Mouse (Mus musculus) ES-E14 (cell line): ENCODE data around the gene Nwd2. TPM values are rescaled to one million over a fixed set of nuclear protein-coding genes. Genes with fewer than 3 reads are reported as not detected.

Experiments used
- DNase-seq: peaks from one replicate; pipeline ENCODE4 v3.0.0-alpha.2; 2013; ENCODE audit warnings: low read depth, low spot score
- H3K27ac ChIP-seq: 2 replicates; pipeline ENCODE4 v1.5.1; 2012; ENCODE audit warnings: low read depth, mild to moderate bottlenecking, low read length, moderate library complexity, mixed read lengths; ENCODE audit not compliant: poor library complexity, insufficient read depth, severe bottlenecking
- H3K36me3 ChIP-seq: 2 replicates; pipeline ENCODE4 v1.6.1; 2012; ENCODE audit warnings: mild to moderate bottlenecking, low read length, moderate library complexity, mixed read lengths; ENCODE audit not compliant: control insufficient read depth, poor library complexity, insufficient read depth, severe bottlenecking
- H3K4me1 ChIP-seq, 2 experiments: fragments of 150-350 bp in 1 of 2; sonication (generic) in 1 of 2; 2 replicates each; pipeline ENCODE4 v1.6.1; 2012; ENCODE audit warnings: low read length in 2 of 2, mild to moderate bottlenecking in 1 of 2, mixed read lengths in 1 of 2; ENCODE audit not compliant: control insufficient read depth in 2 of 2, insufficient read depth in 2 of 2, poor library complexity in 1 of 2
- H3K4me3 ChIP-seq, 2 experiments: fragments of 150-350 bp in 1 of 2; sonication (generic) in 1 of 2; 2 replicates each; pipeline ENCODE4 v1.5.1; 2012; ENCODE audit warnings: low read length in 2 of 2, low read depth in 1 of 2, mild to moderate bottlenecking in 1 of 2, mixed read lengths in 1 of 2; ENCODE audit not compliant: insufficient read depth in 1 of 2, poor library complexity in 1 of 2, severe bottlenecking in 1 of 2
- H3K9ac ChIP-seq: 2 replicates; pipeline ENCODE4 v1.6.1; 2012; ENCODE audit warnings: low read depth, mild to moderate bottlenecking, low read length, mixed read lengths; ENCODE audit not compliant: poor library complexity, insufficient read depth, severe bottlenecking
- H3K9me3 ChIP-seq: fragments of 150-350 bp; sonication (generic); 2 replicates; pipeline ENCODE4 v1.6.1; 2012; ENCODE audit warnings: low read depth, mild to moderate bottlenecking, low read length; ENCODE audit not compliant: control insufficient read depth, insufficient read depth
- CHD2 ChIP-seq: IDR thresholded peaks from 2 replicates; pipeline ENCODE4 v1.6.1; 2014; ENCODE audit warnings: mild to moderate bottlenecking, low read depth, low read length, inconsistent platforms
- HCFC1 ChIP-seq: IDR thresholded peaks from 2 replicates; pipeline ENCODE4 v1.6.1; 2012; ENCODE audit warnings: low read length, inconsistent platforms, borderline replicate concordance; ENCODE audit not compliant: insufficient read depth
- MAFK ChIP-seq: IDR thresholded peaks from 2 replicates; pipeline ENCODE4 v1.6.1; 2014; ENCODE audit warnings: mild to moderate bottlenecking, low read depth, low read length, inconsistent platforms; ENCODE audit not compliant: insufficient read depth
- ZC3H11A ChIP-seq: IDR thresholded peaks from 2 replicates; pipeline ENCODE4 v1.6.1; 2012; ENCODE audit warnings: low read depth, mild to moderate bottlenecking, inconsistent platforms, low read length, borderline replicate concordance
- ZNF384 ChIP-seq: IDR thresholded peaks from 2 replicates; pipeline ENCODE4 v1.6.1; 2012; ENCODE audit warnings: low read depth, low read length, inconsistent platforms
- in situ Hi-C, 2 experiments: fragments of 600-800 bp; cut with MboI; formaldehyde crosslinking; loops; one replicate each; pipeline ENCODE4 v1.15.1; 2025; ENCODE audit warnings: low sequenced_read_pairs in 2 of 2, inconsistent platforms in 1 of 2; ENCODE audit not compliant: unreplicated experiment in 2 of 2
- total RNA-seq: library from RNA; depleted of rRNA; stranded (reverse); fragments of 300-350 nt; gene quantifications from 2 replicates; pipeline ENCODE4 v1.2.3, GENCODE M21; 2012

The Nwd2 gene
- total RNA-seq, 1 experiment: not detected

- no peak overlapping the region for H3K9ac ChIP-seq
- no peaks in the 10 kb centered on the region for H3K9me3 ChIP-seq
- in situ Hi-C loops: loop anchor here (25.0 kb wide), 2 partner anchors 236 to 836 kb away; no protein-coding TSS in a partner anchor
- DNase-seq: no peak
- H3K4me3 ChIP-seq: no peak overlapping the region
- no peak for TF ChIP-seq ZC3H11A
- no peak for TF ChIP-seq ZNF384
- no peak for TF ChIP-seq CHD2
- TF ChIP-seq MAFK: no peak
- no peak for TF ChIP-seq HCFC1
- no peaks in the 10 kb centered on the region for H3K4me1 ChIP-seq
- H3K36me3 ChIP-seq: no peaks in the 10 kb centered on the region
- H3K27ac ChIP-seq: no peak overlapping the region
Measured at GRCm38 (mm10) chr5:63772971-63773370, 124.1 kb downstream of the Nwd2 start.

GRCm38 (mm10) chr5:63773603-63774002 is 124.7 kb downstream of the Nwd2 start:
- no peak for TF ChIP-seq CHD2
- TF ChIP-seq ZNF384: no peak
- no peak for TF ChIP-seq HCFC1
- no peak for TF ChIP-seq ZC3H11A
- no peak for TF ChIP-seq MAFK
- Histone ChIP-seq H3K9ac (no peak overlapping the region), H3K4me3 (no peak overlapping the region), H3K4me1 (no peaks in the 10 kb centered on the region), H3K36me3 (no peaks in the 10 kb centered on the region), H3K9me3 (no peaks in the 10 kb centered on the region), H3K27ac (no peak overlapping the region)
- DNase-seq: no peak
- in situ Hi-C loops: loop anchor here (25.0 kb wide), 2 partner anchors 236 to 836 kb away; no protein-coding TSS in a partner anchor

GRCm38 (mm10) chr5:63788156-63788826 is 139.4 kb downstream of the Nwd2 start:
- DNase-seq: no peak
- Histone ChIP-seq H3K27ac (no peak overlapping the region), H3K4me1 (no peaks in the 10 kb centered on the region), H3K36me3 (no peaks in the 10 kb centered on the region), H3K9me3 (no peaks in the 10 kb centered on the region), H3K9ac (no peak overlapping the region), H3K4me3 (no peak overlapping the region)
- in situ Hi-C loops: no loop called here
- TF ChIP-seq ZC3H11A: no peak
- no peak for TF ChIP-seq MAFK
- no peak for TF ChIP-seq ZNF384
- no peak for TF ChIP-seq HCFC1
- no peak for TF ChIP-seq CHD2

- no peak for TF ChIP-seq MAFK
- peak; percentile 67 for TF ChIP-seq ZC3H11A
- no peaks in the 10 kb centered on the region for H3K9me3 ChIP-seq
- peak; percentile 79 for DNase-seq
- in situ Hi-C loops: no loop called here
- H3K27ac ChIP-seq: no peak within 1 kb of the TSS
- peak within 1 kb of the TSS; percentile 64 to 80 for H3K4me3 ChIP-seq
- no peaks in the 10 kb centered on the region for H3K4me1 ChIP-seq
- H3K36me3 ChIP-seq: no peaks in the 10 kb centered on the region
- H3K9ac ChIP-seq: peak within 1 kb of the TSS; percentile 71
Measured at GRCm38 (mm10) chr5:63811819-63812508, 163.1 kb downstream of the Nwd2 start, which contains the start of gene 0610040J01Rik. Gene 0610040J01Rik, plus strand, starts transcription at chr5:63812363.
